Mouse (Mus musculus) kidney, embryonic 15.5 days (tissue): ENCODE measurements around the gene Olfr9. TPM values are rescaled to one million over a fixed set of nuclear protein-coding genes. Genes with fewer than 3 reads are reported as not detected.
"Not testable (repeated sequence)": the region's sequence is repeated elsewhere in the genome, so short reads cannot be mapped to it uniquely, and the experiment has no call there.

Experiments used
- ATAC-seq: fragments of 200-750 bp; cut with Nextera tagmentation; replicated peaks from 2 replicates; pipeline ENCODE4 v1.8.0; 2017; ENCODE audit warnings: moderate TSS enrichment; ENCODE audit not compliant: low FRiP score
- H3K27ac ChIP-seq: fragments of 300-500 bp; sonication (generic); 2 replicates; pipeline ENCODE4 v1.5.1; 2015; ENCODE audit warnings: mild to moderate bottlenecking, inconsistent platforms
- H3K27me3 ChIP-seq: fragments of 300-500 bp; sonication (generic); 2 replicates; pipeline ENCODE4 v1.6.1; 2015; ENCODE audit warnings: inconsistent platforms
- H3K36me3 ChIP-seq: fragments of 300-500 bp; sonication (generic); 2 replicates; pipeline ENCODE4 v1.6.1; 2015; ENCODE audit warnings: inconsistent platforms
- H3K4me1 ChIP-seq: fragments of 300-500 bp; sonication (generic); 2 replicates; pipeline ENCODE4 v1.6.1; 2015; ENCODE audit warnings: inconsistent platforms
- H3K4me2 ChIP-seq: fragments of 300-500 bp; sonication (generic); 2 replicates; pipeline ENCODE4 v1.6.1; 2015; ENCODE audit warnings: moderate library complexity, mild to moderate bottlenecking, inconsistent platforms
- H3K4me3 ChIP-seq: fragments of 300-500 bp; sonication (generic); replicated peaks from 2 replicates; pipeline ENCODE4 v1.5.1; 2015; ENCODE audit warnings: mild to moderate bottlenecking, inconsistent platforms
- H3K9ac ChIP-seq: fragments of 300-500 bp; sonication (generic); 2 replicates; pipeline ENCODE4 v1.6.1; 2015; ENCODE audit warnings: mild to moderate bottlenecking, inconsistent platforms
- H3K9me3 ChIP-seq: fragments of 300-500 bp; sonication (generic); replicated peaks from 2 replicates; pipeline ENCODE4 v1.6.1; 2016; ENCODE audit warnings: inconsistent platforms
- WGBS: fragments of 180-500 bp; shearing (Covaris S2); methylation state at CpG from one replicate; pipeline ENCODE4 v1.1.7; 2015; ENCODE audit warnings: mixed read lengths; 5-methylcytosine and 5-hydroxymethylcytosine counted together
- polyA plus RNA-seq: library from polyadenylated mRNA; unstranded; fragments of >200 nt; fragmentation: Nextera tagmentation; extraction: Ambion mirVana; gene quantifications from 2 replicates; pipeline ENCODE4 v1.2.1, GENCODE M21; 2015

The Olfr9 gene
- polyA plus RNA-seq, 1 experiment from 2014 or later = not detected

DNA sequence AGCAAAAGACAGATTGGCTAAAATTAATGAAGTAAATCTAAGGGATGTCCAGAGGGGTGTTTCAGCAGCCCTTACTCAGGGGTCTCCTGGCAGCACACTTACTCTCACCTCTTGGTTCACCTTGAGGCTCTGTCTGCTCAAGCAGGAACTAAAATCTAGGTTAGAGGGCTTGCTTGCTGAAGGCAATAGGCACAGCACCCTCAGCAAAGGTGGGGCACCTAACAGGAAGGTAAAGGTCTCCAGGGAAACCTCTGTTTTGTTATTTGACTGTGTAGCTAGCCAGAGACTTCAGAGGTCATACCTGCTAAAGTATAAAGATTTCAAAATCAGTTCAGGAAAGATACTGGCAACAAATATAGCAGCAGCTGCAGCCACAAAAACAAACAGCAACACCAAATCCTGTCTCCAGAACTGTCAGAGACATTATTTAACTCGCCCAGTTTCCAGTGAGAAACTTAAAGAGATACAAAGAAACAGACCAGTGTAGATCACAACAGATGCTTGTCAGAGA is 18.4 kb upstream of the Olfr9 start:
- 49% methylated on average over 1 of the region's 1 CpGs for WGBS
- Histone ChIP-seq H3K9me3 (no peaks in the 10 kb centered on the region), H3K4me3 (no peak overlapping the region), H3K9ac (no peak overlapping the region), H3K27me3 (no peaks in the 10 kb centered on the region; the same call in none of the 2 replicates), H3K36me3 (no peaks in the 10 kb centered on the region), H3K4me2 (no peak overlapping the region), H3K27ac (no peak overlapping the region), H3K4me1 (no peaks in the 10 kb centered on the region)
- ATAC-seq = no peak

DNA sequence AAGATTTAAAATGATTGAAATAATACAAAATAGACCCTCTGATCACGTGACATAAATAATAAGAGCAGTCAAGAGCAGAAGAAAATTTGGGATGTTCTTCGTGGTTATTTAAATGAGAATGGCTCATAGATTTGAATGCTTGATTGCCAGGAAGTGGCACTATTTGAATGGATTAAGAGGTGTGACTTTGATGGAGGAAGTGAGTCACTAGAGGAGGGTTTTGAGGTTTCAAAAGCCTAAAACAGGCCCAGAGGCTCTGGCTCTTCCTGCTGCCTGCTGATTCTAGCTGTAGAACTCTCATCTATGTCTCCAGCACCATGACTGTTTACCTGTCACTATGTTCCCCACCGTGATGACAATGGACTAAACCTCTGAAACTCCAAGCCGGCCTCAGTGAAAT is 16.4 kb upstream of the Olfr9 start:
- Histone ChIP-seq H3K27me3 (peaks cover 3% of the 10 kb centered on the region), H3K4me2 (no peak overlapping the region), H3K9ac (no peak overlapping the region), H3K4me1 (peaks cover 2% of the 10 kb centered on the region; the same call in 1 of the 2 replicates), H3K27ac (no peak overlapping the region), H3K36me3 (no peaks in the 10 kb centered on the region), H3K9me3 (no peaks in the 10 kb centered on the region), H3K4me3 (no peak overlapping the region)
- WGBS = 78% methylated on average over 4 of the region's 4 CpGs
- no peak for ATAC-seq

DNA sequence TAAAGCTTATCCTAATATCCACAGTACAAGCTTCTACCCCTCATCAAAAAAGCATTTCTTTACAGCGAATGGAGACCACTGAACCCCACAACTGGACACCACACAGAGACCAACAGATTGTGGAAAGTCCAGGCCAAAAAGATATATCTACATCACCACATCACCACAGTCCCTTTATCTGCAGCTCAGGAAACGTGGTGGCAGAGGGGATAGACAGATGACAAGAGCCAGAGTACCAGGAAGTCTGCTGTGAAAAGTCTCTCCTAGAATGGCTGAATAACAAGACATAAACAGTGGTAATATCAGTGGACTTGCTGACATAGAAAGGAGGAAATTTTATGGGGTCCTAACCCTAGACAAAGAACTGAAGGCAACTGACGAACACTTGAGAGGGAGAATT is 12.8 kb upstream of the Olfr9 start:
- no peak overlapping the region for H3K4me3 ChIP-seq
- peaks cover 2% of the 10 kb centered on the region; the same call in 1 of the 2 replicates for H3K4me1 ChIP-seq
- ATAC-seq = no peak

DNA sequence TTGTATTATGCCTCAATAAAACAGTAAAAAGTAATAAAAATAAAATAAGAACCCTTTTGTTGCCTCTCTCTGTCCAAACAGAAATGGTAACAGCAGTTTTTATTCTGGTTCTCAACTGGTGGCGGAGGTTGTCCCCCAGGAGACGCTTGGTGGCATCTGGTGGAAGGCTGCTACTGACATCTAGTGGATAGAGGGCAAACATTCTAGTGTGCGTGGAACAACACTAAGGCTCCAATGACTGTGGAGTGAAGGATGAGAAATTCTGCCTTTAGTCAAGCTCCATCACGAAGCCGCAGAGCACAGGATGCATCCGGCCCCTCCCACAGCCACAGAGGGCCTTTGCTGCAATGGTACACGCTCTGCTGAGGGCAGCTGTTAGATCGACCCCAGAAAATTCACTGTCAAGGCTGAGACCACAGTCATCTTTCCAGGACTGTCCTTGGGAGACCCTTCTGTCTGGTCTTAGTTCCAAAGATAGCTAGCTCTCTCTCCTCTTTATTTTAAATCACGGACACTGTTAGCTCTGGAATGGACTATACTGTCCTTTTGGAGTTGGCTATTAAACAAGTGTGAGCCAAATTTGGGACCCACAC is 11.6 kb upstream of the Olfr9 start:
- H3K27me3 ChIP-seq = 0 out of 2 replicates have a peak, but pooled peaks cover 3% of the 10 kb centered on the region
- no peak overlapping the region for H3K4me2 ChIP-seq
- H3K9me3 ChIP-seq = no peaks in the 10 kb centered on the region
- H3K9ac ChIP-seq = no peak overlapping the region
- H3K4me1 ChIP-seq = peaks cover 2% of the 10 kb centered on the region; the same call in 1 of the 2 replicates
- no peak overlapping the region for H3K27ac ChIP-seq
- 21% methylated on average over 9 of the region's 9 CpGs for WGBS
- peak; percentile 86 for ATAC-seq
- no peak overlapping the region for H3K4me3 ChIP-seq
- H3K36me3 ChIP-seq = no peaks in the 10 kb centered on the region

More for the DNA sequence above, 12.8 kb upstream of the Olfr9 start:
- no peaks in the 10 kb centered on the region for H3K36me3 ChIP-seq
- 0 out of 2 replicates have a peak, but pooled peaks cover 3% of the 10 kb centered on the region for H3K27me3 ChIP-seq
- no peak overlapping the region for H3K9ac ChIP-seq
- no peak overlapping the region for H3K4me2 ChIP-seq
- WGBS = 62% methylated on average over 3 of the region's 3 CpGs
- no peak overlapping the region for H3K27ac ChIP-seq
- no peaks in the 10 kb centered on the region for H3K9me3 ChIP-seq

DNA sequence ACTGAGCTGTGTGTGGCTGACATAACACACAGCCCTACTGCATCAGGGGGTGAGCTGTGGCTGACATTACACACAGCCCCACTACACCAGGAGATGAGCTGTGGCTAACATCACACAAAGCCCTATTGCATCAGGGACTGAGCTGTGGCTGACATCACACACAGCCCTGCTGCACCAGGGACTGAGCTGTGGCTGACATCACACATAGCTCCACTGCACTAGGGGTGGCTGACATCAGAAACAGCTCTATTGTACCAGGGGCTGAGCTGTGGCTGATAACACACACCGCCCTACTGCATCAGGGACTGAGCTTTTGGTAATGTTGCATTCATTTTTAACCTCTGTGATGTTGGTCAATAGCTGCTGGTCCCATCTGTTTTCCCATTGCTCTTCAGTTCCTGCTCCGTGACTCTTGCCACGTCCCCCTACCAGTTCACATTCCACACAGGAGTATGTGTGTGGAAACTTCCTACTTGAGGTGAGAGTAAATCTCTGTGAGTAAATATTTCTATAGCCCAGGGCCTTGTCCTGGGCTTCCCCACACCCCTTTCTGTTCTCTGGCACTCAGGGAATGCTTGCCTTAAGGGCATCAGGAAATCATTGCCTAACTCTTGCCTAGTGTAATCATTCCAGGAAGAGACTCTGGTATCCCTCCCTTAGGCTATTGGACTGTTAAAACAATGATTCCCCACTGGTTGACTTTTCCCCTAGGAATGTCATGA is 8.4 kb upstream of the Olfr9 start:
- Histone ChIP-seq H3K27ac (no peak overlapping the region), H3K9me3 (no peaks in the 10 kb centered on the region), H3K4me2 (no peak overlapping the region), H3K4me1 (peaks cover 2% of the 10 kb centered on the region; the same call in 1 of the 2 replicates), H3K9ac (no peak overlapping the region), H3K36me3 (no peaks in the 10 kb centered on the region), H3K4me3 (no peak overlapping the region), H3K27me3 (0 out of 2 replicates have a peak, but pooled peaks cover 3% of the 10 kb centered on the region)
- ATAC-seq = no peak
- WGBS = 74% methylated on average over 3 of the region's 3 CpGs

DNA sequence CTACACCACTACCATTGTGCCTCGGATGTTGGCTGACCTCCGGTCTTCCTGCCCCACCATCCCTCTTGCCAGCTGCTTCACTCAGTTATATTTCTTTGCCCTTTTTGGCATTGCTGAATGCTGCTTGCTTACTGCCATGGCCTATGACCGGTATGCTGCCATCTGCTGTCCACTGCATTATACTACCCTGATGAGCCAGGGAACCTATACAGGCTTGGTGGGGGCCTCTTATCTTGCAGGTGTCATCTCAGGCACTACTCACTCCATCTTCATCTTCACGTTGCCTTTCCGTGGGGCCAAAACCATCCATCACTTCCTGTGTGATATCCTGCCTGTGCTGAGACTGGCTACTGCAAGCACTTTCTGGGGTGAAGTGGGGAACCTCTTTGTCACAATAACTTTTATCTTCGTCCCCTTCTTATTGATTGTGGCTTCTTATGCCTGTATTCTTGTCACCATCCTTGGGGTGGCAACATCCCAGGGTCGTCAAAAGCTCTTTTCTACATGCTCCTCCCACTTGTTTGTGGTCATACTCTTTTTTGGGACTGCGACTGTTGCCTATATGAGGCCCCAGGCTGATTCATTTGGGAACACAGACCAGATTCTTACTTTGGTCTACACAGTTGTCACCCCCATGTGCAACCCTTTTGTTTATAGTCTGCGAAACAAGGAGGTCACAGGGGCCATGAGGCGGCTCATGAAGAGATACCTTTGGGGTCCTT is 1.1 kb downstream of the Olfr9 start:
- not testable (repeated sequence) for ATAC-seq, H3K27ac ChIP-seq, H3K36me3 ChIP-seq, H3K4me3 ChIP-seq, H3K27me3 ChIP-seq, H3K4me2 ChIP-seq, H3K9me3 ChIP-seq, H3K9ac ChIP-seq, H3K4me1 ChIP-seq
- WGBS = 62% methylated on average over 7 of the region's 10 CpGs

DNA sequence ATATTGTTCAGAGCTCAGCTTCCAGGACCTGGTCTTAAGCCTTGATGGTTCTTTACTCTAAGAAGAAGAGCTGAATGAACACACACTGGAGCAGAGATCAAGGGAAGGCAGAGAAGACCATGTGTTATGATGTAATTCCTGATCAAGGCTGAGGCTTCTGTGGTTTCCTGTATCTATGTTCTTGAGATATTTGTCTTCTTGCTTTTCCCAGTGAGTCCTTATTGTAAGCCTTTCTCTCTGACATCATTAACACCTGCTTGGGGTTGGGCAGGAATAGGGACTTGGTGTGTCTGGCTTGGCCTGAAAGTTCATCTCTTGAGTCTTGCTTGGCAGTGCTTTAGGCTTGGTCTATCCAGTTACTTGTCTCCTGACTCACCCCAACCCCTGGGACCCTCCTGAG is 1.8 kb downstream of the Olfr9 start:
- H3K27me3 ChIP-seq = 0 out of 2 replicates have a peak, but pooled peaks cover 3% of the 10 kb centered on the region
- ATAC-seq = no peak
- no peaks in the 10 kb centered on the region for H3K36me3 ChIP-seq
- no peak overlapping the region for H3K4me3 ChIP-seq
- H3K4me1 ChIP-seq = no peaks in the 10 kb centered on the region
- H3K9ac ChIP-seq = no peak overlapping the region
- H3K27ac ChIP-seq = no peak overlapping the region
- no peaks in the 10 kb centered on the region for H3K9me3 ChIP-seq
- H3K4me2 ChIP-seq = no peak overlapping the region

DNA sequence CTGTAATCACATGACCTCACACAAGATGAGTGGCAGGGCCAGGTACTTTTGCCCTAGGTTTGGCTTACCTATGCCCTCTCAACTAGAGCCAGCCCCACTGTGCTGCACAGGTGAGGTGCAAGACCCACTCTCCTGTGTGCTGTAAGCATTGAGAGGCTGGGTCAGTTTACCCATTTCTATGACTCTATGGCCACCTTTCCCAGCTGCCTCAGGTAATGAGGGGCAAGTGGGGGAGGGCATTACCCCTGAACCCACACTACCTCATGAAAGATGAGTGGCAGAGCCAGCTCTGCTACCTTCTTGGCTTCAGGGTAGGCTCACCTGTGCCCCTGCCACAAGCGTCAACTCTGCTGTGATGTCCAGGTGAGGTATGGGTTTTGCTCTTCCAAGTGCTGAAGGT is 6.6 kb downstream of the Olfr9 start:
- Histone ChIP-seq H3K4me2 (no peak overlapping the region), H3K36me3 (no peaks in the 10 kb centered on the region), H3K4me1 (no peaks in the 10 kb centered on the region), H3K27ac (no peak overlapping the region), H3K9me3 (no peaks in the 10 kb centered on the region), H3K27me3 (no peaks in the 10 kb centered on the region), H3K4me3 (no peak overlapping the region), H3K9ac (no peak overlapping the region)
- no peak for ATAC-seq
- 93% methylated on average over 1 of the region's 1 CpGs for WGBS

DNA sequence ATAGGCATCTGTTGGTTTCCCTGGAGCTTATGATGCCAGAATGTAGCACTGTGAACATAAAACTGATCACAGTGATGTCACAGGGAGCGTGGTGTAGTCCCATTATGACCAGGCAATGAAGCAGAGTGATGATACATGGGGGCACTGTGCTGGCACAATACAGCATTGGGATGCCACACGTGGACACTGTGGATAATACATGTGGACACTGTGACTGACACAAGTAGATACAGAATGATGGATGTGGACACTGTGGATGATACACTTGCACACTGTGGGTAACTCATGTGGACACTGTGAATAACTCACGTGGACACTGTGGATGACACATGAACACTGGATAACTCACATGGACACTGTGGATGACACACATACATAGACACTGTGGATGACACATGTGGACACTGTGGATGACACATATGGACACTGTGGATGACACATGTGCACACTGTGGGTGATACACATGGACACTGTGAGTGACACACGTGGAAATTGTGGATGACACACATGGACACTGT is 7.4 kb downstream of the Olfr9 start:
- H3K27ac ChIP-seq = no peak overlapping the region
- no peaks in the 10 kb centered on the region for H3K4me1 ChIP-seq
- no peak; the same call in 1 of the 2 replicates for ATAC-seq
- no peak overlapping the region for H3K4me3 ChIP-seq
- 74% methylated on average over 4 of the region's 4 CpGs for WGBS
- no peak overlapping the region for H3K4me2 ChIP-seq
- H3K27me3 ChIP-seq = no peaks in the 10 kb centered on the region
- no peak overlapping the region for H3K9ac ChIP-seq
- H3K9me3 ChIP-seq = no peaks in the 10 kb centered on the region
- H3K36me3 ChIP-seq = no peaks in the 10 kb centered on the region

DNA sequence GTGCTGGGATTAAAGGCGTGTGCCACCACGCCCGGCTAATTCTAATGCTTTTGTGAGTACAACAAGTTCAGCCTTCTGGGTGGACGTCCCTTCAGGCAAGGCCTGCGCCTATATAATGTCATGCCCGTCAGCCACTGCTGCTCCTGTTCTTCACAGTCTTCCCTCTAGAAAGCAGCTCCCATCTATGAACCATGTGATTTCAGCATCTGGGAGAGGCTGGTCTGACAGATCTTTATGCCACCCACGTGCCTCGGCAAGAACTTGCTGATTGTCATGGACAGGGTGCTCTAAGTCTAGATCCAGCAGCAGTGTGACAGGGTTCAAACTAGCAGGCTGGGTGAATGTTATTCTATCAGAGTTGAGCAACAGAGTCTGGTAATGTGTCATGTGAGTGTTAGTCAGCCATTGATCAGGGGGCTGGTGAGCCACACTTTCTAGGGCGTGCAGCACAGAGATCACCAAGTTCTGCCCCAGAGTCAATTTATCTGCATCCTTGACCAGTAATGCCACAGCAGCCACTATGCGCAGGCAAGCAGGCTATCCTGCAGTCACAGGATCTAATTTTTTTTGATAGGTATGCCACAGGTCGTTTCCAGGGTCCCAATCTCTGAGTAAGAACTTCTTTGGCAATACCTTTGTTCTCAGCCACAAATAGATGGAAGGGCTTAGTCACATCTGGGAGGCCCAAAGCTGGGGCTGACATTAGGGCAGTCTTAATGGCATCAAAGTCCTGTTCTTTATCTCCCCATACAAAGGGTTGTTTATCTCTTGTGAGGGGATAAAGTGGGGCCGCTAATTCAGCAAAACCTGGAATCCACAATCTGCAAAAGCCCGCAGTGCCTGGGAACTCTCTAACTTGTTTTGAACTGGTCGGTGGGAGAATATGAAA is 15.0 kb downstream of the Olfr9 start:
- Histone ChIP-seq H3K36me3 (no peaks in the 10 kb centered on the region), H3K9ac (no peak overlapping the region), H3K4me3 (no peak overlapping the region), H3K4me1 (no peaks in the 10 kb centered on the region), H3K4me2 (no peak overlapping the region), H3K27me3 (no peaks in the 10 kb centered on the region), H3K9me3 (no peaks in the 10 kb centered on the region), H3K27ac (no peak overlapping the region)
- 81% methylated on average over 14 of the region's 14 CpGs for WGBS
- no peak for ATAC-seq

DNA sequence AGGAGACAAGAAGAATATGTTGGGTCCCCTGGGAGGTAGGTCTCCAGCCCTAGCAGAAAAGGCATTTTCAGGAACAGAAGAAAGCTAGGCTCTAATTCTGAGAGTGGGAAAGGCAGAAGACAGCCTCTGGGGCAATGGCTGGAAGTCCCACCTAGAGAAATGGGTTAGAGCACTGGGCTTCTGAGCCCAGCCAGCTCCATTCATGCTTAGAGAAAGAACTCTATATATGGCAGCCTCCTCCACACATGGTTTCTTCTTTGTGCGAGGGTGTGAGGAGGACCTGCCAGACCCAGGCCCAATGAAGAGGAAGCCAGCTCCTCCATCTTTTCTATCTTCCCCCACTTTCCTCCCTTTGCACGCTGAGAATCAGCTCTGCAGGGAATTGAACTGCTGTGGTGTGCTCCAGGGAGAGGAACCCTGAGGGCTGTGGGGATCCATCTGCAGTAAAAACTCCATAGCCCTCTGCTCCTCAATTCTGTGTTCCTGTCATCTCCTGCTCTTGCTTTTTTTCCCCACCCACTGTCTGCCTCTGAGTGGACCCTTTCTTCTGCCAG is 21.1 kb downstream of the Olfr9 start, which contains the start of gene Olfr763:
TSS of gene Olfr763 (plus strand) at position 504 of the 554 bp plus-strand sequence.
- no peaks in the 10 kb centered on the region for H3K36me3 ChIP-seq
- WGBS = 71% methylated on average over 2 of the region's 2 CpGs
- no peak within 1 kb of the TSS for H3K27ac ChIP-seq
- H3K4me2 ChIP-seq = no peak within 1 kb of the TSS
- H3K27me3 ChIP-seq = no peaks in the 10 kb centered on the region
- H3K9me3 ChIP-seq = no peaks in the 10 kb centered on the region
- no peak for ATAC-seq
- no peaks in the 10 kb centered on the region for H3K4me1 ChIP-seq
- no peak within 1 kb of the TSS for H3K4me3 ChIP-seq
- H3K9ac ChIP-seq = no peak within 1 kb of the TSS
